Mouse (Mus musculus): ENCODE measurements around the gene Cnot10.
A peak's percentile ranks its signal among the peaks of the same experiment; 100 is the strongest.

Cnot10 gene

DNA sequence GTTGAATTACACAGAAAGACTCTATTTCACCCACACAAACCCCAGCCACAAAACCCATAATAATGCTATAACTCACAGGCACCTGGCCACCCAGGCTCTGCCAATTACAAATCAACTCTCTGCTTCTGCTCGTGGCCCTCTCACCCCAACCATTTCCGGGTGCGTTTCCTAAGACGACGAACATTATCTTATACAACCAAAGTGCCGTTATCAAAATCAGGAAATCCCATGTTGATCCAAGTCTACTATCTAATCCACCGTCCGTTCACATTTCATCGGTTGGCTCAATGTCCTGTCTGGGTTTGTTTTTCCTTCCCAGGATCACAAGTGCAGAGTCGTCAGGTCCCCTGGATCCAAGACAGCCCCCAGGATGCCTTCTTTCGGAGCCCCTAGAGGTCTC, 61.3 kb downstream of the Cnot10 start:
- no peak for DNase-seq (ENCODE audit: low read depth)

DNA sequence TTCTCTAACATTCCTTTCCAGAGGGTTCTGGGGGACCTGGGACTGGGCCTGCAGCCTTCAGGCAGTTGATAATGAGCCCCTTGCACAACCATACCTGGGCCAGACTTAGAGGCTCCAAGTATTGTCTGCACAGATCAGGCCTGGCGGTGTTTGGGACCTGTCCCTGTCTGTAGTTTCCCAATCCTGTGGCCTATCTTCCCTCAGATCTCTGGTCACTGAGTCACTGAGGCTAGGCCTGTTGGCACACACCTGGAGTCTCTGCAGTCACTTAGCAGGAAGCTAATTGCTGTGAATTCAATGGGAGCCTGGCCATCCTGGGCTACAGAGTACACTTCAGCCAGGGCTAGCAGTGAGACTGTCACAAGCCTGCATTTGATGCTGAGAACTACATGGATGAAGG, 64.0 kb downstream of the Cnot10 start:
- no peak for DNase-seq (ENCODE audit: low read depth)

DNA sequence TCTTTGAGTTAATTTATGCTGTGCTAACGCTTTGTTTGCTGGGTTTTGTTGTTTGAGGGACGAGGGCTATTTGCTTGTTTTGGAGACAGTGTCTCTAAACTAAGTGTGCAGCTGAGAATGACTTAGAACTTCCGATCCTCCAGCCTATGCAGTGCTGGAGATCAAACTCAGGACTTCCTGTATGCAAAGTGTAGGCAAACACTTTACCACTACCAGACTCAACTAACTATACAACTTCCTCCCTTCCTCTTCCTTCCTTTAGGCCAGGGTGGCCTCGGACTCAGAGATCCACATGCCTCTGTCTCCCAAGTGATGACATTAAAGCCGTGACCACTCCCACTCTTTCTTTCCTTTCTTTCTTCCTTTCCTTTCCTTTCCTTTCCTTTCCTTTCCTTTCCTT, 66.5 kb downstream of the Cnot10 start:
- peak; percentile 34 for DNase-seq (ENCODE audit: low read depth)

DNA sequence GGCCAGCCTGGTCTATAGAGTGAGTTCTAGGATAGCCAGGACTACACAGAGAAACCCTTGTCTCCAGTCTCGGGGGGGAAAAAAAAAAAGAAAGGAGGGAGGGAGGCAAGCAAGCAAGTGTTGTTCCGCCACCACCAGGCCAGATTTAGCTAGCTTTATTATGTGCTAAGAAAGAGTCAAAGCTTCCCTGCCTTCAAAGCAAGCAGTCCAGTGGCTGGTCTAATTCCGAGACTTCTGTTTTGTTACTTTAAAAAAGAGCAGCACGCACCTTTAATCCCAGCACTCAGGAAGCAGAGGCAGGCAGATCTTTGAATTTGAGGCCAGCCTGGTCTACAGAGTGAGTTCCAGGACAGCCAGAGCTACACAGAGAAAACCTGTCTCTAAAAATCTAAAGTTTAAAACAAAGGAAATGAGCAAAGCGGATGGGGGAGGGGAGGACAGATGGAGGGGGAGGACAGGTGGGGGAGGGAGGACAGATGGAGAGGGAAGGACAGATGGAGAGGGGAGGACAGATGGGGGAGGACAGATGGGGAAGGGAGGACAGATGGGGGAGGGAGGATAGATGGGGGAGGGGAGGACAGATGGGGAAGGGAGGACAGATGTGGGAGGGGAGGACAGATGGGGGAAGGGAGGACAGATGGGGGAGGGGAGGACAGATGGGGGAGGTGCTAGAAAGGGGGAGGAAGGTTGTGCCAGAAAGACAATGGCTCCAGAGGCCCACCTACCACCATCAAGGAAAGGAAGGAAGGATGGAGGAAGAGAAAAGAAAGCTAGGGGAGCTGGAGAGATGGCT, 71.1 kb downstream of the Cnot10 start:
- no peak for DNase-seq (ENCODE audit: low read depth)

DNA sequence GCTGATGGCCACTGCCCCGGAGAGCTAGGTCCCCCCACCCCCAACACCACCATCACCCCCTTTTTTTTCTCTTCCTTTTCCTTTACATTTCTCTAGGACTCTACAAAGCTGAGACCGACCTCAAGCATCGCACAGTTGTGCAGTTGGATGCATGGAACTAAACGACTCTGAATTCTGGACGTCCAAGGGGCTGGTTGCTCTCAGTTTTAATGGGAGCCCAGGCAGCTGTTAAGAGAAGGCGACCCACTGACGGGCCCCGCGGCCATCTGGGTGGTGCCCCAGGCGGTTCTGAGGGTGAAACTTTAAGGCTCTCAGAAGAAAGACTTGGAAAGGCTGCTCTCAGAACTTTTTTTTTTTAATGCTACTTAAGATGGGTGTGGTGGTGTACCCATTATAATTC, 75.3 kb downstream of the Cnot10 start:
- no peak for DNase-seq (ENCODE audit: low read depth)

DNA sequence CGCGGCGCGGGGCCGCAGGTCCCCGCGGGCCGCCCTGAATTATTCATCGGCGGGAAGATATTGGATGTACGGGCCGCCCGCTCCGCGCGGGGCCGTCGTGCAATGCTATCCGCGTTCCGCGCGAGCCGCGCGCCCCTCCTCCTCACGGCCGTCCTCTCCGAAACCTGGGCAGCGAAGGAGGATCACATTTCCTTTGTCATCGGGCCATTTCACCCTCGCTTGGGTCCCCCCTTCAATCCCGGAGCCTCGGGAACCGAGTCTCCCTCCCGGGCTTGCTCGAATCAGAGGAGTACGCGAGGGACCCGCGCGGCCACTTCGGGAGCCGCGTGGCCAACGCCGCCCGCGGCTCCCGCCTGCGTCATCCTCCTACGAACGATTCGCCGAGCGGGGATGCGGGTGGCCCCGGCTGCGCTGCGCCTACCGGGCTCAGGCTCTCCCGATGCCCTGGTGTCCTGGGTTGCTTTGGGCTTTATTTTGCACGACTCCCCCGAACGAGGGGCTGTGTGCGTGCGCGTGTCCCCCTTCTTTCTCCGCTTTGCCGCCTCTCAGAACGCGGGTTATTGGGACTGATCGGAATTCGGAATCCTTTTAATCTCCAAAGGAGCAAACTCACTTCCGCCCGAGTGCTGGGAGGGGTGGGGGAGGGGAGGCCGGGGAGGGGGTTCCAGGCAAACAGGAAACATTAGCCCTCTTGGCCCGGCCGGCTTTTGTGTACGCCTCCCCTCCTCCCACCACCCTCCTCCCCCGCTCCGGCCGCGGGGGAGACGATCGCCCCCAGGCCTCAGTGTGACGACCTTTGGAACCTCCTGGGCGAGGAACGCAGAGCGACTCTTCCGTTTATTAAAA, 76.0 kb downstream of the Cnot10 start, which contains the start of gene Trim71:
Trim71 (minus strand) TSS at position 609 of the 846 bp plus-strand sequence.
- peak; percentile 26 for DNase-seq (ENCODE audit: low read depth)

DNA sequence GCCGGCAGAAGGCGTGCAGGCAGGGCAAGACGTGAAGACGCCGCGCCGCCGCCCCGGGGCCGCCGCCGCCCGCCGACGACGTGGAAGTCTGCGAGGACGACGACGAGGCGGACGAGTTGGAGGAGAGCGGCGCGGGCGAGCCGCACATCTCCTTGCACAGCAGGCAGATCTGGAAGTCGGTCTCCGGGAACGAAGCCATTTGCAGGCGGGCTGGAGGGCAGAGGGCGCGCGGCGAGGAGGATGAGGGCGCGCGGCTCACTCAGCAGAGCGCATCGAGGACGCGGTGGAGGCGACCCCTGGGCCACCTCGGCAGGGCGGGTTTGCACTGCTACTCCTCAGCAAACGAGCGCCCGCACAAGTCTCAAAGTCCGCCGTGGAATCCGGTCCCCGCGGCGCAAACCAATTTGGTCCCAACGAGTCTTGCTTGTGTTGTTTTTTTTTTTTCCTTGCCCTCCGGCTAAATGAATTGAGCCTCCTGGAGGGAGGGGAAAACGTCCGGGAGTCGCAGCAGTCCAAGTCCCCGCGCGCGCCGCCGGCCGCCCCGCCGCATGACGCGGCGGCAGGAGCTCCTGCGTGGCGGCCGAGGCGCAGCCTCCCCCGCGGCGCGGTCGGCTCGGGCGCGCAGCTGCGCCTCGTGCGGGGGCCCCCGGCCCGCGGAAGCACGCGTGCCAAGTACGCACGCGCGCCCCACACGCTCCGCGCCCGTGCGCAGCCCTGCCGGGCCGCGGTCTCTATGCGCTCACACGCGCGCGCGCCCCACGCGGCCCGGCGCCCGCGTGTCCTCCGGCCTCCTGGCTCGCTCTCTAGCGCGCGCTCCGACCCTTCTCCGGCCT, 76.8 kb downstream of the Cnot10 start:
- peak; percentile 39 for DNase-seq (ENCODE audit: low read depth)

DNA sequence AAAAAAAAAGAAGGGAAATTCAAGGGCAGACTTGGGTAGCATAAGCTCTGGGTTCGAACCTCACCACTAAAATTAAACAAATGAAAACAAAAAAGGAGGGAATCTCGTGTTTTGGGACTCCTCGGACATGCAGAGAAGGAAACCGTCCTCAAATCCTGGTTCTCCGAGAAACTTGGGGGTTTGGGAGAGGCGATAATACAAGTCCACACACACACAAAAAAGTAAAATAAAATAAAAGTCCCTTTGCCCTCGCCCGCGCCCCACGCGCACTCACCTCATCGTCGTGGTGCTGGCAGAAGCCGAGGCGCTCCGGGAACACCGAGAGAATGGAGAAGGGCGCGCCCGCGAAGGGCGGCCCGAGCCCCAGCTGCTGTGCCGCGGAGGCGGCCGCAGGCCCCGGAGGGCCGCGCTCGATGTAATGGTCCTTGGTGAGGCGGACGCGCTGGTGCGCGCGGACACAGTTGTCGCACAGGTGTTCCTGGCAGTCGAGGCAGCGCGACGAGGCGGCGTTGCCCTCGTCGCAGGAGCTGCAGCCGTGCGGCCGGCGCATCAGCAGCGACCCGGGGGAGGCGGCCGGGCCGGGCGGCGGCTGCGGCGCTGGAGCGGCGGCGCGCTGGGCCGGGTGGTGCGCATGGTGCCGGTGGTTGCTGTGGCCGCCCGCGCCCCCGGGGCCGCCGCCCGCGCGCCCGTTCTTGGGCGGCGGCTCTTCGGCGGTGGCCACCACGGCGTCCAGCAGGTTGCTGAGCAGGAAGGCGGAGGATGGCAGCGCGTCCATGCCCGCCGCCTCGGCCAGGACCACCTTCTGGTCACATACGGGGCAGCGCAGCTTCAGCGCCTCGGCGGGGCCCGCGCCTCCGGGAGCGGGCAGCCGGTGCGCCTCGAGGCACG, 77.7 kb downstream of the Cnot10 start:
- DNase-seq (ENCODE audit: low read depth), result peak; percentile 24

DNA sequence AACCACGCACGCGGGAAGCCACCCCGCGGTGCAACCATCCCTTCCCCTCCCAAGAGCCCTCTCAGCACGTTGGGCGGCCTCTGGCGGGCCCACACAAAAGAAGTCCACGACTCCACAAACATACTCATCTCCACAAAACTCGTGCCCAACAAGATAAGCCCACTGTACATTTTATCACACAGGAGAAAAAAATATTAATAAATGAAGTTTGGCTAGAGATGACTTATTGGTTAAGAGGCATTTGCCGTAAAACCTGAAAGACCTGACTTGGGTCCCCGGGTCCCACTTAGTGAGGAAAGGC, 78.4 kb downstream of the Cnot10 start:
- no peak for DNase-seq (ENCODE audit: low read depth)

DNA sequence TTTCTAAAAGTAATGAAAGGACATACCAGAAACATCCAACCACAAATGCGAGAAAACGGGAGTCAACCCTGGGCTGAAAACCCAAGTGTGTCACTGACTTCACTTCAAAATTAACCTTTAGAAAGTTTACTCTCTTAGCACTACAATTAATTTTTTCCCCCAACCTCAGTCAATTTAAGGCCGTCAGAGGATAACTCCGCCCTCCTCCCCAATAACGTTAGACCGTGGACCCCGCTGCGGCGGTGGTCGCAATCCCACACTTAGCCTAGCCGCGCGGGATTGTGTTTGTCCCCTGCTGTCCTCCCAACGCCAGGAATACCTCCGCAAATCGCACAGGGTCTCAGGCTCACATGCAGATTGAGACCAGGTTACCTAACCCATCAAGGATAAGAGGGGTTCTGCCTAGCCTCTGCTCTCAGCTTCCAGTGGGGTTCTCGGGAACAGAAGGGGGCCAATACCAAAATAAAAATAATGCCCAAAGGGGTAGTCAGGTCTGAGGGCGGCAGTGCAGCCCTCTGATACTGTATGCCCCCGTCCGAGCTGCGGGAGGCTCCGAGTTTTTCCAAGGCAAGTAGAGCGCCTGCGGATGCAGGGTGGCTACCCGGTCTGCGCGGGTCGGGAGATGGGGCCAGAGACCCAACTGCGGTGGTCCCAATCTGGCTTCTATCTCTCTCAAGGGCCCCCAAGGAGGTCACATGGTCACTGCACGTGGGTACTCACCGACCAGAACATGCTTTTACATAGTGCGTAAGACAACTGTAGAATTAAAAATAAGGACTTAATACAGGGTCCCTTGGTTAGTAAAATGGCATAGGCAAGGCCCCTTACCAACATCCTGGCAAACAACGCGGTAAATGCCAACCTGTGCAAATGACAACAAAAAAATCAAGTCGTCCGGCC, 79.0 kb downstream of the Cnot10 start:
- DNase-seq (ENCODE audit: low read depth), result no peak

DNA sequence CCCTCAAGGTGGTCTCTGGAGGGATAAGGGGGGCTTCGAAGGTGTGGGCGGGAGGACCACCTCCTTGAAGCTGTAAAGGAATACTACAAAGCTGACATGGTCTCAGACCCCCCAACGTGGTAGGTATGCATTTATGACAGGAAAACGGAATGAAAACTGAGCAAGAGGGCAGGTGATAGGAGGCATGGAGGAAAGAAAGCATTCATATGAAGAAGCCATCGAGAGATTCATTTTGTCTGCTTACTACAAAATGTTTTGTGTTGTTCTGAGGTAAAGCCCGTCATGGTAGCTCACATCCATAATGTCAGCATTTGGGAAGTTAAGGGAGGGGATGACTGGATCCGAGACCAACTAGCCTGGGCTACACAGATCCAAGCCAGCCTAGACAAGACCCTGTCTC, 79.8 kb downstream of the Cnot10 start:
- DNase-seq (ENCODE audit: low read depth), result no peak

DNA sequence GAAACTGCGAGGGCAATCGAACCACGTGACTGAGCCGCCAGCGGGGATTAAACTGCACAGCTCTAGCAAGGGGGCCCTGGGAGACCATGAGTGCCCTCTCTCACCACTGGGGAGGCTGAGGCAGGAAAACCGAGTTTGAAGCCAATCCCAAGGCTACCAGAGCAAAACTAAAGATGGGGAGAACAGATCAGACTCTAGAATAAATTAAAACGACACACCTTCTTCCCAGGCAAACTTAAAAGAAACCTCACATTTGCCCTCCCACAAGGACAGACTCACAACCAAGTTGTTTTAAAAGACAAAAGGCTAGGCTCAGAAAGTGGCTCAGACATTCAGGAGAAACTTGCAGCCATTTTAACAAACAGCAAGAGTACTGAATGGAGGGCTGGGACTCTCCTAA, 82.9 kb downstream of the Cnot10 start:
- DNase-seq (ENCODE audit: low read depth), result no peak

DNA sequence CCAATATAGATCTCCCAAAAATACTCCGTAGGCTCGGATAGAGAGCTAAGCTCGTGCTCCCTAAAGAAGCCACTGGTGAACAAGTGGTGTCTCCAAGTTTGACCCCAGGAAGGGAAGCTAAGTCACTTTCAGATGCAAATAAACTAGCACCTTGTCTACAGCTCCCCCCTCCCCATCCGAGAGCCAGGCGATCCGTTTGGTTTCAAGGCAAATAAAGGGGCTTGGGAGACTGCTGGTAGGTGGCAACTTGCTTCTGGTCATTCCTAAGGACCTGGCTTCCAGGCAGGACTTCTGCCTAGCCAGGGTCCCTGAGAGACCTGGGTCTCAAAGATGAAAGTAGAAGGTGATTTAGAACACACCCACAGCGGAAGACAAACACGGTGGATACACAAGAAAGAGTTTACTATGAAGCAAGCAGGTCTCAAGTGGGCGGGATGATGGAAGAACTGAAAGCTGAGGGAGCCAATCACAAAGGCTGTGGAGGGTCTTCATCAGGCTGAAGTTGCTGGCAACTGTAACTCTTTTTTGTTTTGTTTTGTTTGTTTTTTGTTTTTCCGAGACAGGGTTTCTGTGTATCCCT, 83.6 kb downstream of the Cnot10 start:
- DNase-seq (ENCODE audit: low read depth), result no peak

DNA sequence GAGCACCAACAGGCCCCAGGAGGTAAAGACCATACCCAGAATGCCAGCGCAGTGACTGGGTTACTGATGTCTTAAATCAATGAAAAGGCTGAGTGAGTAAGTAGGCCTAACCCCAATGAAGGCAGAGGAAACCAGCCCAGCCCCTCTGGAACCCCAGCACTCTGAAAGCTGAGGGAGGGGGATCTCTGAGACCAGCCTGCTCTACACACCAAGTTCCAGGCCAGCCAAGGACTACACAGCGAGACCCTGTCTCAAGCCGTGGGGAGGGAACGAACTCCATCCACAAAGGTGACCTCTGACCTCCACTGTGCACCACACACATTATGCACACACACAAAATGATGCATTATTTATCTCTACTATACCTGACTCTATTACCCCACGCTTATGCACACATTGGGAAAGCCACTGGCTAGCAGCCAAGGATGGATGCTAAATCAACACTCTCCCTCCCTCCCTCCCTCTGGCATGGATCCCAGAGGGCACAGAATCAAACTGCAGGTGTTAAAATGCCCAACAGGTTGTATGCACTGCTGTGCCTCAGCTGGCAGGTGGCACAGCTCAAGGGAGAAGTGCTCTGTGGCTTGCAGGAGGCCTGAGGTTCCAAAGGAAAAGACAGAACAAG, 85.5 kb downstream of the Cnot10 start:
- DNase-seq (ENCODE audit: low read depth), result no peak

DNA sequence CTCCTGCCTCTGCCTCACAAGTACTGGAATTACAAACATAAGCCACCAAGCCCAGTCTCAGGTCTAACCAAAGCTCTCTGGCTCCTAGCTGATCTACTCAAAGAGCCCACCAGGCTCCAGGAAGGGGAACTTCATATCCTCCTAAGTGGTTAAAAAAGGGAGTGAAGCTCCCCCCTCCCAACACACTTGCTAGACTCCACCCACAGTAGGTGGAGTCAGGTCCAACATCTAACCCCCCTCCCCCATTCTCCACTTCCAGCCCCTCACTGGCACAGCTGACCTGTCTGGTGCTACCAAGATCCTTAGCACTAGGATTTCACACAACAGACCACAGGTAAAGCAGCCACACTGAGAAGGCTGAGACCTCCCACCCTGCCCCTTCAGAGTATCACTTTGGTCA, 86.2 kb downstream of the Cnot10 start:
- DNase-seq (ENCODE audit: low read depth), result no peak

DNA sequence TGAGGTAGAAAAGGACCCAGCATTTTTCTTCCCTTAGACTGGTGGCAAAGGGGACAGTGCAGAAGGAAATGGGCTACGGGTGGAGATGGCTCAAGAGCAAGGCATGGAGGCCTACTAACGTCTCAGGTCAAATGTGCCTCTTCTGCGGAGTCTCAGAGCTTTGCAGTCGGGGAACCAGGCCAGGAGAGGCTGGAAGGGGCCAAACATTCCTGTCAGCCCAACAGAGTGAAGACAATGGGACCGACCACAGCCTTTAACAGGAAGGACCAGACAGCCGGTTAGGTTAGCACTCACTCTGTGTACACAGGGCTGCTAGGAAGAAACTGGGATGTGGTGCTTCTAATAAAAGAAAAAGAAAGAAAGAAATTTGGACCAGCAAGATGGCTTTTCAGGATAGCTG, 90.0 kb downstream of the Cnot10 start:
- DNase-seq (ENCODE audit: low read depth), result no peak

DNA sequence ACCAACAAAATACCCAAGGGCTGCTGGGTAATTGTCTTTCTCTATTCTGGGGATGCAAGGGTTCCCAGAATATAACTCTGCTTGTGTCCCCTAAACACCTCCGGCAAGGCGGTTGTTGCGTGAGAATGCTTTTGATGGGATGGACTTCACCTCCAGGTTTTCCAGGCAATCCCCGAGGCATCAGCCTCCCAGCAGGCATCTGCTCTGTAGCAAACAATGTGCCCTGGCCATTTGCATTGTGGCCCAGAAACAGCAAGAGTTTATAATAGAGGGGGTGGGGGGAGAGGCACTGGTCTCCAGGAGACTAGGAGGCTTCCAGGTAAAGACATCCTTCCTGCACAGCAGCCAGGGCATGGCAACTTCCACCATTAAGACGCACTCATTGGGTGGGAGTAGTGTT, 90.9 kb downstream of the Cnot10 start:
- DNase-seq (ENCODE audit: low read depth), result no peak

DNA sequence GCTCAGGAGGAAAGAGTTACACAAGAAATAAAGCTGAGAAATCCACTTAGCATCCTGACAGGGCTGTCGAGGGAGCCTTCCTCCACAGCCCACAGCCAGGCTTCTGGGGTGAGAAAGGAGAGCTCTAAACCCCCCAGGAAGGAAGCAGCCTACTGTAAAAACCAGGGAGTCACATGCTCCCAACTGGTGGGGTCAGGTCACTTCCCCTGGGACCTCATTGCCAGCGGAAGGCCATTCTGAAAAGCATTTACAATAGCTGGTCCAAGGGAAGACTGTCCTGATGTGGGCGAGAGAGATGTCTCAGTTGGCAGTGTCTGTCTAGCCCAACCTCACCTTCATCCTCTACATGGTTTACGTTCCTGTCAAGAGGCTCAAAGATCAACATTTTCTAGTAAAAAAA, 91.5 kb downstream of the Cnot10 start:
- DNase-seq (ENCODE audit: low read depth), result no peak

DNA sequence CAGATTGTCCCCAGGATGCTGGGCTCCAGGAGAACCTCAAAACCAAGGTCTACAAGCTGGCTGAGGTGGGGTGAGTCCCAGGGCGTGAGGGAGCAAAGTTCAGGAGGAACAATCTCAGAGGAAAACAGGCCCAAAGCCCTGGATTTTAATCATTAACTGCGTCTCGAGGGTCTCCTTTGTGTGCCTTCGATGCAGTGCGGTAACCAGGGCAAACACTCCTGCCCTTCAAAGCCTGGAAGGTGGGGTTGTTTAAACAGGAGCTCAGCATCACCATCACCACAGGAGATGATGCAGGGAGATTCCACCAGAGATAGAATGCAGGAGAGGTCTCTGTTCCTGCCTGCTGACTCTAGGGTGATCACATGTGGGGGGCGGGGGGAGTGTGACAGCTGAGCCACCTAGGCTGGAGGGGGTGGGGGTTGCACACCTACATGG, 92.3 kb downstream of the Cnot10 start:
- no peak for DNase-seq (ENCODE audit: low read depth)

DNA sequence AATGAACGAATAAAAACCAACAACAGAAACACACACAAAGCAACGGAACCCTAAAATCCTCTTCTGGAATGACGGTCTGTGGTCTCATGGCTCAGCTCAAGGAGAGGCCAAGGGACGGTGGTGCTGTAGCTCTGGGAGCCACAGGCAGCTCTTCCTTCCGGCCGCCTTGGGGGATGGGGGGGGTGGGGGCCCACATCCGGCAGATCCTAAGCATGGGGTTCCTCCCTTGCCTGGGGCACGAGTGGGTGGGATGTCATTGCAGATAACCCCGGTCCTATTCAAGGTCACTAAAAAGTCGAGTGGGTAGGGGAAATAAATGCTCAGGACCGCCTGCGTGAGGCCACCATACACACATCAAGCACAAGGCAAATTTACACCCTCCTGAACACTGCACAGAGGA, 93.2 kb downstream of the Cnot10 start:
- peak; percentile 62 for DNase-seq (ENCODE audit: low read depth)
